Mouse (Mus musculus): Measurements from ENCODE around the gene Bloc1s4.
A peak's percentile ranks its signal among the peaks of the same experiment; 100 is the strongest.

Gene Bloc1s4

DNA sequence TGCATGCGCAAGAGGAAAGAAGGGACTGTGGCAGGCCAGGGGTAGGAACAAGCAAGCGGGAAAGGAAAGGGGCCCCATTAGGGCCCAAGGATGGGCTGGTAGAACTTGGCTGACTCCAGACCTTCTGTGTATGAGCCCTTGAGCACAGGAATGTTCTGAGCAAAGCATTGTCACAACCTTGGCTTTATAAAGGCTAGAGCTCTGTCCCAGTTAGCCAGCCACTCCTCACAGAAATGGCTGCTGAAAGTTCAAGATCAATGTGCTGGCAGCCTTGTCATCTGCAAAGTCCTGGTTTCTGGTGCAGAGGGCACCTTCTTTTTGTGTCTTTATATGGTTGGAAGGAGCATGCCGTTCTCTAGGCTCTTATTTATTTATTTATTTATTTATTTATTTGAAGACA lies 28.8 kb downstream of the Bloc1s4 start:
- DNase-seq (ENCODE audit: low read depth, low spot score): no peak

DNA sequence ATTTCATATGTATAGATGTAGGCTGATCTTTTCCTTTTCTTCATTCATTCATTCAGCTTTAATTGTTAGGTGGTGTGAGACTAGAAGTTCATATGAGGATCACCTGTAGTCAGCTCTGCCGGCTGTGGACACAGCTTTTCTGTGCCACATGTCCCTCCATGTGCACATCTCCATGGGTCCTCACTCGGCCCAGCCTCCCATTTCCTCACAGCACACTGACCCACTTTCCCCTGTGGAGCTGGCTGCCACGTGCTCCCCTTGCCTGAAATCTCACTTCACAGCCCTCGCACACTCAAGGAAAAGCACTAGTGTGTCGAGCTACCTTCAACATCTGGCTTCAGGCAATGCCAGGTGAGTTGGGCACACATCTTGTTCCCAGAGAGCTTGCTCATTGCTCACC lies 29.3 kb downstream of the Bloc1s4 start:
- DNase-seq (ENCODE audit: low read depth, low spot score): no peak

GRCm38 (mm10) chr5:36717889-36718288 lies 30.6 kb downstream of the Bloc1s4 start:
- no peak for DNase-seq (ENCODE audit: low read depth, low spot score)

DNA sequence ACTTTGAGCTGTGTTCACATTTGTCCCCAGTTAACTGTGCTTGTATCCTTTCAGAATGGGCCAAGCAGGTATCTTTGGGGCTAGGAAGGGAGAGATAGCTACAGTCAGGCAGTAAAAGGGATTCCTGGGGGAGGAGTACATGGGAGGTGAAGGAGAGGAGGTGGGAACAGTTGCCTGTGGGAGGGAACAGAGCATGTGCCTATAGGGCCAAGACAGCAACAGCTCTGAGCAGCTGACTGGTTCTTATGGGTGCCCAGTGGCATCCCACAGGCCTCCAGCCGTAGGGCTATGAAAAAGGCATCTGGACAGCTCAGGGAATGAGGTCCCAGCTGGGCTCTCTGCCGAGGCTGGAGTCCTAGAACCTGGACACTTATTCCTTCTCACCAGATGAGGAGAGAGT lies 31.6 kb downstream of the Bloc1s4 start:
- no peak for DNase-seq (ENCODE audit: low read depth, low spot score)

- no peak for DNase-seq (ENCODE audit: low read depth, low spot score)
These were observed 33.6 kb downstream of the Bloc1s4 start for GRCm38 (mm10) chr5:36714832-36715231.

DNA sequence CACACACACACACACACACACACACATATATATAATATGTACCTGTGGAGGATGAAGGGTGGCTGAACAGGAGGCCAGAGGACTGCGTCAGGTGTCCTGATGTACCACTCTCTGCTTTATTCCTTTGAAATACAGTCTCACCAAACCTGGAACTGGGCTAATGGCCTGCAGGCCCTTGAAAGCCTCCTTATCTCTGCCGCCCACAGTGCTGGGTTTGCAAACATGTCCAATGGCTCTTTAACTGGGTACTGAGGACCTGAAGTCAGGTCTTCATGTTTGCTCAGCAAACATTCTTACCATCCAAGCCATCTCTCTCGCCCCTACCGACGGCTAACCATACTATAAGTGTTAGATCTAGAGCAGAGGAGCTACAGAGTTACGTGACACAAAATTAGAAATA lies 34.8 kb downstream of the Bloc1s4 start:
- DNase-seq (ENCODE audit: low read depth, low spot score): no peak

- DNase-seq (ENCODE audit: low read depth, low spot score): peak; percentile 91
These were observed 35.6 kb downstream of the Bloc1s4 start for GRCm38 (mm10) chr5:36712553-36713534.

- DNase-seq (ENCODE audit: low read depth, low spot score): no peak
These were observed 36.6 kb downstream of the Bloc1s4 start for GRCm38 (mm10) chr5:36711863-36712262.

GRCm38 (mm10) chr5:36705792-36706191 lies 42.7 kb downstream of the Bloc1s4 start:
- DNase-seq (ENCODE audit: low read depth, low spot score): no peak

DNA sequence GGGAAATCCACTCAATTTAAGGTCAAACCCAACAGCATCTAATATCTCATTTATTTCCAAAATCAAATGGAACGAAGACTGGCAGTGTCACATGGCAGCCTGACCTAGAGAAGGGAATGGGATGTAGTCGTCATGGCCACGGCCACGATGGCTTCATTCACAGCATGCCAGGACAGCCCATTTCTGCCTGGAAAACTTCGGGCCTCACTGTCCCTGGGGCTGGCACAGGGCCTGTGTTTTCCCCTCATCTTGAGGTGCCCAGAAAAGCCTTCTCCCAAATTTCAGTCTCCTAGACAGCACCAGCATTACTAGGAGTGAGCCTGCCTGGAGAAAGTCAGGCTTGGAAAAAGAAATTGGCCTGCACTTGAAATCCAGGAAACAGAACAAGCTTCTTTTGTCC lies 43.1 kb downstream of the Bloc1s4 start:
- no peak for DNase-seq (ENCODE audit: low read depth, low spot score)

DNA sequence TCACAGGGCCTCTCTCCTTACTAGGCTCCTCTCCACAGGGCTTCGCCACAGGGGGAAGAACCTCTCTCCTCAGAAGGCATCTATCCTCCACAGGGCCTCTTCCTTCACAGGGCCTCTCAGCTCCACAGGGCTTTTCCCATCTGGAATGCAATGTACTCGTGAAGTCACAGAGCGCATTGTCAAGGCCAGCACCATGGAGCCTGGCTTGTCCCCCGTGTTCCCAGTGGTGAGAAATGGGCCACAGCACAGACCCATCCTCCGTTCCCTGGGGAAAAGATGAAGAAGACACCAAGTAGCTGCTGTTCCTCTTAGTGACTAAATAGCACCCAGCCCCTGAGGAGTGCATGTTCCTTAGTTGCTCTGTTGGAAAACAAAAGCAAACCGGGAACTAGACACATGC lies 43.8 kb downstream of the Bloc1s4 start:
- DNase-seq (ENCODE audit: low read depth, low spot score): no peak

- DNase-seq (ENCODE audit: low read depth, low spot score): no peak
These were observed 47.4 kb downstream of the Bloc1s4 start for GRCm38 (mm10) chr5:36700939-36701620.

DNA sequence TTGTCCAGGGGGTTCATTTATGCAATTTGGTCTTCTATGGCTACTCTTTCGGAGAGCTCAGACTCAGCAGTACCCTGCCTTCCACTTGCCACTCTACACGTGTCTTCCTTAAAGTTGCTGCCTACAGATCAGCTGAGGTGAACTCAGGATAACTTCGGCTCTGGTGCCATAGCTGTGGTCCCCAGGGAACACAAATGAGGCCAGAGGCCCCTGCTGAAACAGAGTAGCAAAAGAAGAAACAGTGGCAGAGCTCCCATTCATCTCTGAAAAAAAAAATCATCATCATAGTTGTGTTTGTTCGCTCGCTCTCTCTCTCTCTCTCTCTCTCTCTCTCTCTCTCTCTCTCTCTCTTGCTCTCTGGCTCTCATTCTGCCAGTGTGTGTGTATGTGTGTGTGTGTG lies 49.8 kb downstream of the Bloc1s4 start:
- DNase-seq (ENCODE audit: low read depth, low spot score): no peak

DNA sequence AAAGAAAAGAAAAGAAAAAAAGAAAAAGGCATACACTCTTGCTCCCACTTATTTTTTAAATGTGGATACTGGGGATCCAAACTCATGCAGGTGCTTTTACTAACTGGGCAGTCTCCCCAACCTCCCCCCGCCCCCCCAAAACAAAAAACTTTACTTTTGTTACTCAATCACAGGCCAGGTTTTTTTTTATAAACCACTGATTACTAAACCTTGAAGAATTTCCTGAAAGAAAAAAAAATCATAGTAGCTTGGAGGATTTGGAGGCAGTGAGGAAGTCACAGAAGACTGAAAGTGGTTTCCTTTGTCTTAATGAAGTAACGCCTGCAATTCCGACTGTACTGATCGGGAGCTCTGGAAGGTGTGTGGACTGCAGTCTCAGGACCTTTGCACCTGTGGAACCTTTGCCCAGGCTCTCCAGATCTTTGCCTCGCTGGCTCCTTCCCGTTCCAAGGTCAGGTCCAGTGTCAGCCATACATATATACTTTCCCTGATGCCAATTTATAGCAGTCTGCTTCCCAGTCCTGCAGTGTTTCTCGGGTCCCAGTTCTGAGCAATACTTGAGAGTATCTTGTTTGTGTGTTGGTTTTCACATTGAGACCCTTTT lies 50.3 kb downstream of the Bloc1s4 start:
- DNase-seq (ENCODE audit: low read depth, low spot score): no peak
